Mouse (Mus musculus) midbrain, embryonic 11.5 days (tissue): Measurements from ENCODE around the gene Adamts12. TPM values are rescaled to one million over a fixed set of nuclear protein-coding genes. Genes with fewer than 3 reads are reported as not detected.

ENCODE experiments used
- ATAC-seq: fragments of 200-750 bp; cut with Nextera tagmentation; 2 replicates; pipeline ENCODE4 v1.8.0; 2017; ENCODE audit warnings: moderate TSS enrichment, moderate library complexity; ENCODE audit not compliant: low FRiP score
- DNase-seq: peaks from one replicate; pipeline ENCODE4 v3.0.0; 2015; ENCODE audit warnings: low spot score; ENCODE audit errors: missing footprints
- H3K27ac ChIP-seq: fragments of 300-500 bp; sonication (generic); 2 replicates; pipeline ENCODE4 v1.5.1; 2014; ENCODE audit warnings: low read depth, low read length
- H3K27me3 ChIP-seq: fragments of 300-500 bp; sonication (generic); 2 replicates; pipeline ENCODE4 v1.6.1; 2014; ENCODE audit warnings: mild to moderate bottlenecking, low read length, moderate library complexity, mixed read lengths; ENCODE audit not compliant: control insufficient read depth, insufficient read depth
- H3K36me3 ChIP-seq: fragments of 300-500 bp; sonication (generic); 2 replicates; pipeline ENCODE4 v1.6.1; 2014; ENCODE audit warnings: mild to moderate bottlenecking, low read length, moderate library complexity, mixed read lengths; ENCODE audit not compliant: control insufficient read depth, insufficient read depth
- H3K4me1 ChIP-seq: fragments of 300-500 bp; sonication (generic); 2 replicates; pipeline ENCODE4 v1.6.1; 2014; ENCODE audit warnings: low read length; ENCODE audit not compliant: control insufficient read depth, insufficient read depth
- H3K4me2 ChIP-seq: fragments of 300-500 bp; sonication (generic); 2 replicates; pipeline ENCODE4 v1.6.1; 2014; ENCODE audit warnings: mild to moderate bottlenecking, moderate library complexity
- H3K4me3 ChIP-seq: fragments of 300-500 bp; sonication (generic); 2 replicates; pipeline ENCODE4 v1.5.1; 2014; ENCODE audit warnings: low read depth, low read length
- H3K9ac ChIP-seq: fragments of 300-500 bp; sonication (generic); 2 replicates; pipeline ENCODE4 v1.6.1; 2014; ENCODE audit warnings: low read length
- H3K9me3 ChIP-seq: fragments of 300-500 bp; sonication (generic); 2 replicates; pipeline ENCODE4 v1.6.1; 2016; ENCODE audit warnings: low read length; ENCODE audit not compliant: control insufficient read depth
- WGBS: fragments of 180-500 bp; shearing (Covaris S2); extraction: QIAGEN DNeasy Blood & Tissue Kit; methylation state at CpG from one replicate; pipeline ENCODE4 v1.1.7; 2014; 5-methylcytosine and 5-hydroxymethylcytosine counted together
- polyA plus RNA-seq: library from polyadenylated mRNA; unstranded; fragments of >200 nt; fragmentation: Nextera tagmentation; extraction: Ambion mirVana; gene quantifications from 2 replicates; pipeline ENCODE4 v1.2.1, GENCODE M21; 2014

The Adamts12 gene
- polyA plus RNA-seq, 1 experiment from 2014 or later, result 2.9 TPM

- H3K9ac ChIP-seq, result no peak overlapping the region
- H3K4me3 ChIP-seq, result no peak overlapping the region
- H3K9me3 ChIP-seq, result no peaks in the 10 kb centered on the region
- no peak for ATAC-seq
- H3K4me2 ChIP-seq, result no peak overlapping the region
- H3K4me1 ChIP-seq, result peaks cover 17% of the 10 kb centered on the region
- peaks cover 44% of the 10 kb centered on the region for H3K27me3 ChIP-seq
- no peaks in the 10 kb centered on the region for H3K36me3 ChIP-seq
- 3% methylated on average over 12 of the region's 12 CpGs for WGBS
- H3K27ac ChIP-seq, result no peak overlapping the region
- peak; percentile 98 for DNase-seq
Observed at GRCm38 (mm10) chr15:11038476-11038875, 26.1 kb upstream of the Adamts12 start.

- ATAC-seq (no peak; the same call in 1 of the 2 replicates), DNase-seq (no peak)
- H3K27ac ChIP-seq, result no peak overlapping the region
- H3K27me3 ChIP-seq, result peaks cover 33% of the 10 kb centered on the region
- peaks cover 17% of the 10 kb centered on the region for H3K4me1 ChIP-seq
- no peak overlapping the region for H3K9ac ChIP-seq
- H3K4me2 ChIP-seq, result no peak overlapping the region
- H3K36me3 ChIP-seq, result no peaks in the 10 kb centered on the region
- no peak overlapping the region for H3K4me3 ChIP-seq
- WGBS, result 60% methylated on average over 5 of the region's 5 CpGs
- H3K9me3 ChIP-seq, result no peaks in the 10 kb centered on the region
Observed at GRCm38 (mm10) chr15:11040067-11040466, 24.5 kb upstream of the Adamts12 start.

GRCm38 (mm10) chr15:11041229-11041628 is 23.4 kb upstream of the Adamts12 start:
- WGBS, result 97% methylated on average over 2 of the region's 2 CpGs
- Histone ChIP-seq H3K4me3 (no peak overlapping the region), H3K4me1 (peaks cover 14% of the 10 kb centered on the region), H3K9ac (no peak overlapping the region), H3K27me3 (peaks cover 22% of the 10 kb centered on the region), H3K4me2 (no peak overlapping the region), H3K9me3 (no peaks in the 10 kb centered on the region), H3K36me3 (no peaks in the 10 kb centered on the region), H3K27ac (no peak overlapping the region)
- DNase-seq (no peak), ATAC-seq (no peak)

- Histone ChIP-seq H3K9ac (no peak overlapping the region), H3K4me3 (no peak overlapping the region), H3K27ac (no peak overlapping the region), H3K4me2 (no peak overlapping the region), H3K36me3 (no peaks in the 10 kb centered on the region), H3K9me3 (no peaks in the 10 kb centered on the region), H3K4me1 (no peaks in the 10 kb centered on the region), H3K27me3 (peaks cover 6% of the 10 kb centered on the region)
- ATAC-seq (no peak), DNase-seq (no peak)
- WGBS, result 89% methylated on average over 5 of the region's 5 CpGs
Observed at GRCm38 (mm10) chr15:11042828-11043227, 21.8 kb upstream of the Adamts12 start.

GRCm38 (mm10) chr15:11053678-11054439 is 10.7 kb upstream of the Adamts12 start:
- peaks cover 6% of the 10 kb centered on the region; the same call in 1 of the 2 replicates for H3K4me1 ChIP-seq
- H3K4me3 ChIP-seq, result no peak overlapping the region
- H3K27me3 ChIP-seq, result no peaks in the 10 kb centered on the region
- 29% methylated on average over 10 of the region's 10 CpGs for WGBS
- H3K27ac ChIP-seq, result no peak overlapping the region; the same call in 1 of the 2 replicates
- DNase-seq, result peak; percentile 87
- no peaks in the 10 kb centered on the region for H3K36me3 ChIP-seq
- no peaks in the 10 kb centered on the region for H3K9me3 ChIP-seq
- no peak overlapping the region; the same call in 1 of the 2 replicates for H3K4me2 ChIP-seq
- H3K9ac ChIP-seq, result no peak overlapping the region
- peak; percentile 94 for ATAC-seq

GRCm38 (mm10) chr15:11054440-11055080 is 10.0 kb upstream of the Adamts12 start:
- Histone ChIP-seq H3K4me2 (no peak overlapping the region; the same call in 1 of the 2 replicates), H3K27me3 (no peaks in the 10 kb centered on the region), H3K4me1 (peaks cover 6% of the 10 kb centered on the region; the same call in 1 of the 2 replicates), H3K27ac (no peak overlapping the region), H3K36me3 (no peaks in the 10 kb centered on the region), H3K9me3 (no peaks in the 10 kb centered on the region), H3K4me3 (no peak overlapping the region), H3K9ac (no peak overlapping the region)
- ATAC-seq, result no peak; the same call in 1 of the 2 replicates
- peak; percentile 84 for DNase-seq
- 65% methylated on average over 7 of the region's 7 CpGs for WGBS

GRCm38 (mm10) chr15:11062903-11063302 is 1.7 kb upstream of the Adamts12 start:
- 86% methylated on average over 1 of the region's 1 CpGs for WGBS

GRCm38 (mm10) chr15:11064160-11064557 is 431 bp upstream of the Adamts12 start:
- peak overlapping the region; percentile 47; the same call in 1 of the 2 replicates for H3K4me2 ChIP-seq

More at GRCm38 (mm10) chr15:11062903-11063302, 1.7 kb upstream of the Adamts12 start:
- no peak overlapping the region for H3K4me2 ChIP-seq
- H3K27me3 ChIP-seq, result no peaks in the 10 kb centered on the region; the same call in 1 of the 2 replicates
- no peak overlapping the region for H3K9ac ChIP-seq
- H3K9me3 ChIP-seq, result no peaks in the 10 kb centered on the region
- peak; percentile 60 for DNase-seq
- H3K4me3 ChIP-seq, result no peak overlapping the region
- peaks cover 24% of the 10 kb centered on the region for H3K4me1 ChIP-seq
- H3K27ac ChIP-seq, result no peak overlapping the region
- ATAC-seq, result no peak
- no peaks in the 10 kb centered on the region for H3K36me3 ChIP-seq

More at GRCm38 (mm10) chr15:11064160-11064557, 431 bp upstream of the Adamts12 start:
- Histone ChIP-seq H3K9me3 (no peaks in the 10 kb centered on the region), H3K4me3 (peak overlapping the region; percentile 18; the same call in 1 of the 2 replicates), H3K36me3 (no peaks in the 10 kb centered on the region), H3K4me1 (peaks cover 24% of the 10 kb centered on the region), H3K27me3 (no peaks in the 10 kb centered on the region; the same call in 1 of the 2 replicates), H3K9ac (peak overlapping the region; percentile 47; the same call in 1 of the 2 replicates), H3K27ac (no peak overlapping the region)
- DNase-seq, result no peak
- WGBS, result 18% methylated on average over 1 of the region's 2 CpGs
- peak; percentile 16; the same call in 1 of the 2 replicates for ATAC-seq
